Mouse (Mus musculus): ENCODE results near the gene Gatm.
A peak's percentile ranks its signal among the peaks of the same experiment; 100 is the strongest.

The Gatm gene

DNA sequence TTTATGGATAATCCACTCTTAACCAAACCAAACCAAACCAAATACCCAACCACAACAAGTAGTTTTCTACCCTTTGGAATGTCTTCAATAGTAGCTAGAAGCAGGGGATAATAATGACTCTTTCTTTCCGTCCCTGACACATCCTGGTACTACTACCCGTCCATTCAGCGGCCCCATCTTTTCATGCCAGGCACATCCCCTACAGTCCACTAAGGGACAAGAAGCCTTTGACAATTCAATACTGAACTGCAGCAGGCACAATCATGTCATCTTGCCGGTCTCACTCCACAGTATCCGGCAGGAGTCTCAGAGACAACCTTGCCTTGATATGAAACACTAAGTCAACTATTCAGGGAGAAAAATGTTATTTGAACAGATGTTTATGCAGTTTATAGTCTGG lies 5.3 kb downstream of the Gatm start:
- peak in 1 of 2 experiments; percentile 14 for DNase-seq

DNA sequence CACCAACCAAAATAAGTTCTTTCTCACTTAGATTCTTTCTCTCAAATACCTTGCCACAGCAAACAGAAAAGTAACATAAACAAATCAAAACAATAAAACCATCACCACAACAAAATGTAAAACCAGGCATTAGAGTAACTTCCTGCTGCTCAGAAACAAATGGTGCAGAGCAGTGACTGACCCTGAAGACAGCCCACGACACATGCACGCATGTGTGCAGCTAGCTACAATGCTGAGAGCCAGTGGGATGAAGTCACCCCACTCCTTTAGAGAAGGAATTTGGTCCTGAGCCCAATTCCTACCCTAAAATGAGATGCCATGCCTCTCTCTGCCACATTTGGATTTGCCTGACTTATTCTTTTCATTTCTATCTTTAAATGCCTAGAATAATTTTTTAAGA lies 9.7 kb downstream of the Gatm start:
- no peak for DNase-seq

DNA sequence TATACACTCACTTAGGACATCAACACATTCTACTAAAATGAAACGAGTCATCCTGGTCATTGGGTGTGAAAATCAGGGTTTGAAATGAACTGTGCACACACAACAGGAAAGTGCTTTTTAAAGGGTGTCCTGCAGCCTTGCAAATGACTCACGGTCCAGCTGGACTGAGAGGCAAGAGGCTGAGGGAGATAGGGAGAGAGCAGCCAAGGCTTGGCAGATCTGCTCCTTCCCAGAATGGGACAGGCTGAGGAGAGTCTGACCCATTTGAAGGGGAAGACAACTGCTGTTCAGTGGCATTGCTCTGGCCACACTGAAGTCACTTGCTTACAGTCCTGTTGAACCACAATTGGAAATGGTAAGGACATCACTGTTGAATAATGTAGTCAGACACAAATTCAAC lies 11.4 kb downstream of the Gatm start:
- DNase-seq: peak; percentile 50 to 60

DNA sequence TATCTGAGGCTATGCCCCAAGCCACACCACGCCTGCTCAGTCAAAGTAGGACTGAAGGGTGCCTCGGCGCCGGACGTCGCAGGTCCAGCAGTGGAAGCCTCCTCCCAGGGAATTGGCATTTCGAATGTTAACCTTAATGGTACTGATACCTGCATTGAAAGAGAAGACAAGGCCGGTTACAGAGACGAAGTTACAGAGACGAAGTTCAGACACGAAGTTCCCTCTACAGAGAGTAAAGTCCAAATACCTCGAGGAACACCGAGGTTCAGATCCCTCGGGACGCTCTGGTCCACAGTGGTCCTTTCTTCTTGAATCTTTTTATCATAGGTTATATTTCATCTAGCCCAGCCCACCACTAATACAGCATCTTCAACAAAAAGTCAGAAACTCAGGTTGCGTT lies 15.6 kb downstream of the Gatm start:
- no peak for DNase-seq

DNA sequence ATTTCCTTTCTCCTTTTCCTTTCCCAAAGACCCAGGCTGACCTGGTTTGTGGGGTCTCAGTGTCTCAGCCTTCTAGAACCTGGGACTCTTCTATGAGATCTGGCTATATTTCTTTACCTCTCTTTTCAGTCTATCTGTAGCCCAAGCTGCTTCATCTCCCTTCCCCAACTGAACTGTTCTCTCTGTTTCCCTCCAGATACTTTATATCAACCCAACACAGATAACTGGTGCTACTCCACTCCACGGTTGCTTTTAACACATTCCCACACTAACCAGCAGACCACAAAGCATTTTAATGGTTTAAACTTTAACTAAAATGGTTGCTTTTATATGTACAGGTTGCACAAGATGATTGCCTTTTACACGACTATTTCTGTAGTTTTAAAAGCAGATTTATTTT lies 19.9 kb downstream of the Gatm start:
- no peak for DNase-seq

DNA sequence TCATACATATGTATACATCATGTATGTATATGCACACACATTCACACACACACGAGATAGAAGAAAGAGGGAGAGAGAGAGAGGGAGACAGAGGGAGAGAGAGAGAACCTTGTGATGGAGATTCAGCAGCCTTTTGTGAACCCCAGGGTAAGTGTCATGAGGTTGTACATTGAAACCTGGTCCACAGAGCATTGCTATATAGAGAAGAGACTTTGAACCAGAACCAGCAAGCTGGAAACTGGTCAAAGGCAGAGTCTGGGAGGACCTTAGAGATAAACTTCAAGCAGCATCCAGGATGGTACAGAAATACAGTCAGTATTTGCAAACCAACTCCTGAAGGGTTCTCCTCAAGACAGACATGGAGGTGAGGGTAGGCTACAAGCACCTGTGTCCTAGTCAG lies 20.8 kb downstream of the Gatm start:
- no peak for DNase-seq

DNA sequence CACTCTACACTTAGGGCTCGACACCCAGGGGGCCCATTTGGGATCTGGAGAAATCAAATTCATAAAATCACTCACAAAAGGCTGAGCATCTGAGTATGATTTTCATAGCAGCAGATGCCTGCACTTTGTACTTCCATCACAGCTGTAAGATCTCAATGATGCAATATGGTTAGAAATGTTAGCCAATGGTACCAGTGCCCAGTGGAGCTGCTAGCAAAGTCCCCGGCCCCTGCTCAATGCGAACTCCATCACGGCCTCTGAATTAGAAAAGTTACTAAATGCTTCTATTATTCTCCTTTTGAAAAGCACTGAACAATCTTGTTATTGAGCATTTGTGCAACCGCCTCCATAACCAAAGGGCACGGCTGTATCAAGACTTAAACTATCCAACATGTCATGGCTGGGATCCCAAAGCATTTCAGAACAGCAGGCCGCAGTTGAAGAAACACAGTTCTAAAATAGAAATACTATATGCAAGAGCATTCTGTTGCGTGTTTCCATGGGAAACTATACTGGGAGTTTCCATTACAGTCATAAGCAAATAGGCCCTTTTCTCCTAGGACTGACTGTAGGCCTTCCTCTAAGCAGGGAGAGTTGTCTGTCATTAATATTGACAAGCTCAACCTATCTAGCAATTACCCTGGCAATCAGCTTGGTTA lies 23.1 kb downstream of the Gatm start:
- no peak for DNase-seq

DNA sequence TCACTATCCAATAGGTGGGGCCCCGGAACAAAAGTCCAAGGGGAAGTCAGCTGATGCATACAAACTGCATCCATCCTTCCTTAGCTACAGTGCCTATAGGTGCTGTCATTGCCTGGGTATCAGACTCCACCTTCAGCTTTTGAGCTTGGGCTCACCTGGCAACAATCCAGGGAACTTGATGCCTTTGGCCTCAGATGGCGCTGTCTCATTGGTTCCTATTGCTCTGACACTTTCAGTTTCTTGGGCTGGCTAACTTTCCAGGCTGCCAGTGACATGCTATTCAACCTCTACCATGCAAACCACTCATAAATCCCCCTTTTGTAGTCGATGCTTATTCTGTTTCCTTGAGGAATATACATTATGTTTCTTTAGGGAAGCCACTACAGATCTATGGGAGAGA lies 24.8 kb downstream of the Gatm start:
- no peak for DNase-seq

DNA sequence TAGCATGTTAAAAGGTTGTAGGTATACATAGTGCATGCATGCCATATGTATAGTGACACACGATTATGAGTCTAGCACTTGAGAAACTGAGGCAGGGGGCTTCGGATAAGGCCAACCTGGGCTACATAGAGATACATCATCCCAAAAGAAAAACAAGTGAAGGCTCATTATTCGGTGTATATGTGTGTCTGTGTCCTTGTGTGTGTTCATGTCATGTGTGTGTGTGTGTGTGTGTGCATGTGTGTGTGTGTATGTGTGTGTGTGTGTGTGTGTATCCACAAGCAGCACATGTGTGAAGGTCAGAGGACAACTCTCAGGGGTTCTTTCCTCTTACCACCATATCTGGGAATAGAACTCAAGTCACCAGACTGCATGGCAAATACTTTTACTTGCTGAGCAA lies 28.8 kb downstream of the Gatm start:
- no peak for DNase-seq

DNA sequence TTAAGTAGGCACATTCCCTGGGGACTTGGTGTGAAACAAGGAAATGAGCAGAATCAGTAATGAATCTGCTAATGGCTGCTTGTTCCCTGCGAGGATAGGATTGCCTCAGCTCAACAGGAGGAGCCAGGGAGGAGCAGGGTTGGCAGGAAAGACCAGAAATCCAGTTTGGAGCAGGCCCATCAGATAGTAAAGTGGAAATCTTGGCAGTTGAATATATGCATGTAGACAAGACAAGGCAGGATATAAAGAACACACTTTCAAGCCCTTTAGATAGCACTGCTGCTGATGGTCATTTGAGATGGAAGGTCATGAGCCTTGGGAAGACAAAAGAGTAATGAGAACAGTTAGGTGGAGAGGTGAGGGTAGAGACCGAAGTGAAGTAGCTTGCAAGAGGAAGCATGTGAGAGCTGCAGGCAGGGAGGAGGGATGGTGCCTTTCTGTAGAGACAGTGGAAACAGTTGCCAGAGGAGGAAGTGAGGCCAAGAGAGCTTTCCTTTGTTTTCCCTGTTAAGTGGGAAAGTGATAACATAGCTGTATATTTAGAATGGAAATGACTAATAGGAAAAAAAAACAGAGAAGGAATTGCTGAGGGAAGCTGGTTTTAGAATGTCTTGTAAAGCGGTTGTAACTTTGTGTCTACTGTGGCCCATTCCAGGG lies 29.6 kb downstream of the Gatm start:
- DNase-seq: no peak

DNA sequence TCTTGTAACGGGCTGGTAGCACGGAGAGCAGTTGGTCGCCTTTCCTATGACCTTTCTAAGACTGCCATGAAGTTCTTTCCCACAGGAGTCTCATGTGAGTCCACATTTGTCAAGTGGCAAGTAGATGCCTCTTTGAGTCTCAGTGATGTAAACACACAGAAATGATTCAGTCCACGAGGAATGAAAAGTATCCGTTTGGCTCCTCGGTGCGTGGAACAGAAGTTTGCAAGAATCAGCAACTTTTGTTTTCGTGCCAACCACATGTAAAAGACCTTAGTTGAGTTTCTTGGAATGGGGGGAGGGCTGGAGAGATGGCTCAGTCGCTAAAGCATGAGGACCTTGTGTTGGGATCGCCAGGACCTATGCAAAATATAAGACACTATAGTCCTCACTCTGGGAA lies 30.7 kb downstream of the Gatm start:
- no peak for DNase-seq

DNA sequence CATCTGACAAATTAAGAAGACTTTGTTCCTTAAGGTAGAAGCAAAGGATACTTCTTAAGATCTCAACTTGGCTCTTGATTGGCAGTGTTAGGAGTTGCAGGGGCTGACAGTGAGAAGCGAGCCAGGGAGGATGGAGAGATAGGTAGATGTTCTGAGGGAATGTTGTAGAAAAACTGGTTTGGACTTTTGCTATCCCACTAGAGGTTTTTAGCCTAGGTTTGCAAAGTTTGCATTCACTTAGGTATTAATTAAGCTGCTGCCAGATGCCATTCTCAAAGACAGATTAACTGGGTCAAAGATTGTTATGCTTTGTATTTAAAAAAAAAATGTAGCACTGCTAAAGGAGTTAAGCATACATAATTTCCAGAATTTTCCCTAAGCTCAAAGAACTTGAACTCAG lies 33.8 kb downstream of the Gatm start:
- DNase-seq: no peak

DNA sequence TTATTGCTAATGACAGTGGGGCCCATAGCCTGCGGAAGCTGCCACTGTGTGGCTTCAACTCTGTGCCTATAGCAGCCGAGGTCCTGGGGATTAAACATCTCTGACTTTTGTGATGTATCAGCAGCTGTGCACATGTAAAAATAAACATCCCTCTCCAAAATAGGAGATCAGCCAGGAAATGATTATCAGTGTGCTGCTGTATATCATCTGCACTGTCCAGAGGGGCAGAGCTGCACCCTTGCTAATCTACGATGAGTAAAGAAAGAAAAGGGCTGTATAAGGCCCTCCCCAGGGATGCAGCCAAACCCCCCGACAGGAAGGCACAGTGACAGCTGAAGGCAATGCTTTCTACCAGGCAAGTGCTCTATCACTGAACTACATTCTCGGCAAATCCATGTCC lies 34.8 kb downstream of the Gatm start:
- no peak for DNase-seq

DNA sequence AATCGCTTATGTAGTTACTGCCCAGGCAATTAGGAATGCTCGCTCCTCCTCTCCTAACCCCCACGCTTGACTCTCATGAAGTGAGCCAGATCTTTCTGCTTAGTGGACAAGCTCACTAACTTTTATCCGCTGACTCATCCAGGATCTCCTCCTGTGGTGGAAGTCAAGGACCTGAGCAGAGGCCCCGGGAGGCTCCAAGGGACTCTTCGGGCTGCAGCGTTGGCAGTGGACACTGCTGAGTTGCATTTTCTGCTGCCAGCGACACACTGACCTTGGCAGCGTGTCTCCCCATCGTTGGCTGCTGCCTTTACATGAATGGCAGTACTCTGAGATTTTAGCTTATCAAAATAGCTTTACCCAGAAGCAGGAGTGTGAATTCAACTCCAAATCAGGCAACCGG lies 35.6 kb downstream of the Gatm start:
- DNase-seq: peak; percentile 29 to 58

DNA sequence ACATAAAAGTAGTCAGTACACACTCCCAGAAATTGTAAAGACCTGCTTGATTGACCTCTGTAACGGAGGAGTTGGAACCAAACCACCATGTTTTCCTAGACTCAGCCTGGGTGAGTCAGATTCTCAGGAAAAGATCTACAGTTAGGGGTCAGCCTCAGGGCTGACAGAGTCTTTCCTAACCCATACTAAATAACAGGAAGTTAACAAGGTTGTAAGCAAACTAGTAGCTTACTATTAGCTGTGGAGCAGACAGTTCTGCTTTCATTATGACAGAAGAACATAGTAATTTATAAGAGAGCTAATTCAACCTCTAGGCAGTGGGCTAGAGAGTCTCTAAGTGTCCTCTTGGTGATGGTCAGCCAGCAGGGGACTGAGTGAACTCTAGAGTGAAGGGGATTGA lies 38.7 kb downstream of the Gatm start:
- no peak for DNase-seq

DNA sequence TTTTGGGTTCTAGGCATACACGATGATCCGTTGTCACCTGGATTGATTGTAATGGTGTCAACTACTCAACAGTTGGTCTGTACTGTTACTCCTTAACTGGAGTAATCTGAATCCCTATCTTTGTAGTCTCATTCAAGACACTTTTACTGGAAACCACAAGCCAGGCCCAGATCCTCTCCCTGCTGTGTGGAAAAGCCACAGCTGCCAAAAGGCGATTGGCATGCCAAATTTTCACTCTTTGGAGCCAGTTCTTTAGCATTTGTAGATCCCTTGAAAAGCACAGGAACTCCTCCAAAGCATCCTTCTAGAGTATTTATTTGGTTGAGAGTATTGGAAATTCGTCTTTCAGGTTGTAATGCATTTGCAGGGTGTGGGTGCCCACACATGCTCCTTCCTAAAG lies 39.8 kb downstream of the Gatm start:
- DNase-seq: peak; percentile 26 to 51

DNA sequence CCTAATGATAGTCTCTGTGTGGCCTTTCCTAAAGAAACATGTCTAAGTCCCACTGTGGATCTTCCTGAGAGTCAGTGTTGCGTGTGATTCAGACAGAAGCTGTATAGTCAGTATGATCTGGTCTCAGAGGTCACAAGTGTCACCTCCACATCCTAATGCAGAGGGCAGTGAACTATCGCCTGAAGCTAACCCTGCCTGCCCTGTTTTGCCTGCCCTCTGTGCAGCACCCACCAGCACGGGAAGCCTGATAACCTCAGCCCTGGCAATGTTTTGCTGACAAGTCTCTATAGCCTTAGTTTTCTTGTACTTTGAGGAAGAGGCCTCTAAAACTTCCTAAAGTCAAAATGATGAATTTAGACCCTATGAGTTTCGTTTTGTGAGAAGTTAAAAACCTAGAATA lies 40.7 kb downstream of the Gatm start:
- no peak for DNase-seq

DNA sequence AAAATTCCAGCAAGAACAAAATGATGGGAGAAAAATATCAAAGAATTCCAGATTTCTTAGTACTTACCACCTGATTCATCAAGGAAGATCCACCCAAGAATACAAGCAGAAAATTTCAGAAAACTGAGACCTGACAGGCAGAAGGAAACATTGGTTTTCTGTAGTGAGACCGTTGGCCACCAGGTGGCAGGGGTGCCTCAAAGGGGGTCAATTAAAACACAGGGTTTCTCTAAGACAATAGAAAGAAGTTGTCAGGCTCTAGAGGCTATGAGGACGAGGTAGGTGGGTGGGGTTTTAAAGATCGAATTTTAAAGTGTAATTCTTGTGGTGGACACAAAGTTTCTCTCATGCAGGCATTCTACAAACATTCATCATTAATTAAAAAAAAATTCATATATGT lies 41.7 kb downstream of the Gatm start:
- peak; percentile 71 to 81 for DNase-seq

DNA sequence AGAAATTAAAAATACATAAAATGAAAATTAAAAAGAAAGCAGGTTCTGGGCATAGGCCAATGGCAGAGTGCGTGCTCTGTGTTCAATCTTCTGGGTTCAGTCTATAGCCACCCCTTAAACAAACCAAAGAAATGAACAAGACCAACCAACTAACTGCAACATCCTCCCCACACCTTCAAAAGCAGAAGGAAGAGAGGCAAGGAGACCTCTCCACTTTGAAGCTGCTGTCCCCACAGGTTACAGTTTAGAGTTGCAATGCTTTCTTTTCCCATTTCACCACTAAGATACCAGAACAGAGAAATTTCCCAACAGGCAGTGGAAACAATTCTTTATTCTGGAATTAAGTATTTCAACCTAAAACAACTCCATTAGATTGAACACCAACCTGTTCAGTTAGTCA lies 48.9 kb downstream of the Gatm start:
- DNase-seq: no peak

DNA sequence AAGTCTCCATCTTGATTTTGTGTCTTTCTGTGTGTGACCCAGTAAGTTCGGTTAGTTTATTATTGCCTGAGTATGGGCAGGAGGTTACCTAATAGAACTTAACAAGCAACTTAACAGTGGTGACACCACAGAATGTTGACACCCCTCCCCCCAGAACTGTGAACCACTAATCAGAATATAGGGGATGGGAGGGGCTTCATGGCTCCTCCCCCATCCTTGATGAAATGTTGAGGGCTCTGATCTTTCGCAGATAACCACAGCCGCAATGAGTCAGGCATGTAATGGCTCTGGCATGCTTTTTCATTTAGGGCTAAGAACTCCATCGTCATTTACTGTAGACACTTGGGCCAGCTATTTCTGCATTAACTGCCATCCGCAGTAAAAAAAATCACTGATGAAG lies 49.9 kb downstream of the Gatm start:
- DNase-seq: no peak

DNA sequence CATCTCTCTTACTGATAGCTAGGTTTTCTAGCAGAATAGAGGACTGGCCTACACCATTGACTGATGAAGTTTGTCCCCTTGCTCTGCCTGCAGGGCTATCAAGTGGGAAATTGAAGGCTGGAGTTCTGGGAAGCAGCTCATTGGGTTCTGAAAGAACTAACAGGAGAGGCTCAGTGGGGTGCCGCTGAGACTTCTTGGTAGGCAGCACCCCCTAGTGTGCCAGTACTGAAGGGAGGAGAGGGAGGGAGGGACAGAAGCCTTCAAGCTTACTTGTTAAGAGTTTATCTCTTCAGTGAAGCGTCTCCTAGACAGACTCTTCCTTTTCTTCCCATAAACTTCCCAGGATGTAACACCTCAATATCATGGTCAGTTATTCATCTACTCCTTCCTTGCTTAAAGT lies 52.8 kb downstream of the Gatm start:
- peak; percentile 35 to 61 for DNase-seq
